Mouse (Mus musculus) thymus, adult 2 months (tissue): Measurements from ENCODE around the gene Ttyh1.

Experiments used
- CTCF ChIP-seq: fragments of 200-500 bp; IDR thresholded peaks from 2 replicates; pipeline ENCODE4 v1.5.1; 2012; ENCODE audit warnings: mild to moderate bottlenecking, control low read depth, low read length, moderate library complexity, borderline replicate concordance; ENCODE audit not compliant: control insufficient read depth, poor library complexity, insufficient read depth; ENCODE audit errors: extremely low read depth
- POLR2A ChIP-seq: fragments of 200-500 bp; IDR thresholded peaks from 2 replicates; pipeline ENCODE4 v1.6.1; 2012; ENCODE audit warnings: mild to moderate bottlenecking, low read length, control low read depth, moderate library complexity; ENCODE audit not compliant: control insufficient read depth, poor library complexity, insufficient read depth; ENCODE audit errors: extremely low read depth

GRCm38 (mm10) chr7:4165286-4165685 is 46.1 kb downstream of the Ttyh1 start:
- TF ChIP-seq POLR2A (no peak), CTCF (no peak)
